Comparison of ENCODE assay signal across 9 mouse cellular contexts in the genomic region with DNA sequence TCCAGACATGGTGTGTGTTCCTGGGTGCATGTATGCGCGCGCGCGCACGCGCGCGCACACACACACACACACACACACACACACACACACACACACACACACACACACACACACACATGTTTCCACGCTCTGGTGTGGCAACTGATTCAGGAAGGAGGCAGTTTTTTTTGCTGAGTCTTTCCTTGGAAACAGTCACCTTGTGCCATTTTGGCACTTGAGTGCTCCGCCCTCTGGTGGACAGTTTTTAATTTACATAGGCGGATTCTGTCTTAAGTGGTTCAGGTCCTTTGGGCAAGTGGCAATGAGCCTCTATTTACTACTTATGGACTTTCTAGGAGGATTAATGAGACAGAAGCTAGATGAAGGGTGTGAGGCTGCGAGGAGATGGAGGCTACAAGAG.
DNase-seq lines count a peak whose midpoint lies in the region; ATAC-seq and TF ChIP-seq lines count a peak whose summit lies in the region.
"Had no signal": no experiment of that assay in that cellular context is flagged by ENCODE, and none has a peak within 500 bp of the region (broad histone marks: within the 10 kb centered on the region; RNA-seq: fewer than 3 reads in every experiment).

No protein-coding gene starts in this region.

- no peaks in the 10 kb centered on the region for H3K27me3 ChIP-seq in hindbrain, embryonic 10.5 days (ENCODE audit: insufficient read depth, poor library complexity, severe bottlenecking)
- H3K27me3 ChIP-seq in hindbrain, embryonic 12.5 days, result no peaks in the 10 kb centered on the region
- H3K27me3 ChIP-seq in E14TG2a.4 (ENCODE audit: insufficient read depth, low read length), result peaks cover 27% of the 10 kb centered on the region
- peaks cover 41% of the 10 kb centered on the region for H3K27me3 ChIP-seq in heart, embryonic 12.5 days (replicated peaks)

- peak; percentile 53 for TF ChIP-seq CTCF in E14TG2a.4 (conservative IDR thresholded peaks at IDR 0.05; ENCODE audit: low read length)

- WGBS in hindbrain, embryonic 10.5 days, result 77% methylated on average over 13 of the region's 13 CpGs
- WGBS in hindbrain, embryonic 12.5 days, result 73% methylated on average over 13 of the region's 13 CpGs
- WGBS in heart, embryonic 12.5 days, result 63% methylated on average over 13 of the region's 13 CpGs

- no peak overlapping the region for H3K9ac ChIP-seq in hindbrain, embryonic 12.5 days
- no peak overlapping the region for H3K9ac ChIP-seq in heart, embryonic 12.5 days

- H3K4me3 ChIP-seq in hindbrain, embryonic 10.5 days, result no peak overlapping the region
- no peak overlapping the region for H3K4me3 ChIP-seq in hindbrain, embryonic 12.5 days
- H3K4me3 ChIP-seq in E14TG2a.4 (replicated peaks; ENCODE audit: low read length), result no peak overlapping the region
- no peak overlapping the region for H3K4me3 ChIP-seq in heart, embryonic 12.5 days
- H3K4me3 ChIP-seq: myocyte had no signal

- no peak for ATAC-seq in hindbrain, embryonic 12.5 days (ENCODE audit: low FRiP score)
- ATAC-seq in heart, embryonic 12.5 days (ENCODE audit: insufficient number of reproducible peaks, low FRiP score), result no peak
- peak; percentile 45 for ATAC-seq in megakaryocyte progenitor cell, adult 5-6 weeks (replicated peaks; ENCODE audit: poor library complexity)

- H3K27ac ChIP-seq in hindbrain, embryonic 10.5 days, result no peak overlapping the region
- no peak overlapping the region for H3K27ac ChIP-seq in hindbrain, embryonic 12.5 days
- H3K27ac ChIP-seq in heart, embryonic 12.5 days (ENCODE audit: poor library complexity, severe bottlenecking), result peak overlapping the region; percentile 43; the same call in 1 of the 2 replicates

- H3K36me3 ChIP-seq in hindbrain, embryonic 10.5 days, result peaks cover 70% of the 10 kb centered on the region
- H3K36me3 ChIP-seq in hindbrain, embryonic 12.5 days, result peaks cover 41% of the 10 kb centered on the region
- H3K36me3 ChIP-seq in E14TG2a.4 (ENCODE audit: insufficient read depth, low read length), result no peaks in the 10 kb centered on the region
- H3K36me3 ChIP-seq in heart, embryonic 12.5 days, result peaks cover 16% of the 10 kb centered on the region

- DNase-seq in hindbrain, embryonic 10.5 days (ENCODE audit: low spot score), result peak; percentile 54
- peak; percentile 74 for DNase-seq in cerebellum, adult 8-10 months
- DNase-seq in kidney, postnatal 36 days, result peak; percentile 77 to 79
- peak; percentile 72 for DNase-seq in thymus, postnatal 4 days

- H3K9me3 ChIP-seq in hindbrain, embryonic 10.5 days, result no peaks in the 10 kb centered on the region
- H3K9me3 ChIP-seq in hindbrain, embryonic 12.5 days (replicated peaks), result no peaks in the 10 kb centered on the region
- H3K9me3 ChIP-seq in E14TG2a.4 (ENCODE audit: low read length), result no peaks in the 10 kb centered on the region
- H3K9me3 ChIP-seq in heart, embryonic 12.5 days (replicated peaks), result no peaks in the 10 kb centered on the region

- H3K4me1 ChIP-seq in hindbrain, embryonic 10.5 days (replicated peaks), result peaks cover 70% of the 10 kb centered on the region
- peaks cover 51% of the 10 kb centered on the region for H3K4me1 ChIP-seq in hindbrain, embryonic 12.5 days
- peaks cover 63% of the 10 kb centered on the region for H3K4me1 ChIP-seq in E14TG2a.4 (replicated peaks; ENCODE audit: low read depth, low read length)
- H3K4me1 ChIP-seq in heart, embryonic 12.5 days (replicated peaks), result peaks cover 83% of the 10 kb centered on the region

- no peak overlapping the region for H3K4me2 ChIP-seq in hindbrain, embryonic 12.5 days (replicated peaks)
- H3K4me2 ChIP-seq in heart, embryonic 12.5 days, result no peak overlapping the region
